Mouse (Mus musculus): Measurements from ENCODE around the gene Mrgpre.

DNA sequence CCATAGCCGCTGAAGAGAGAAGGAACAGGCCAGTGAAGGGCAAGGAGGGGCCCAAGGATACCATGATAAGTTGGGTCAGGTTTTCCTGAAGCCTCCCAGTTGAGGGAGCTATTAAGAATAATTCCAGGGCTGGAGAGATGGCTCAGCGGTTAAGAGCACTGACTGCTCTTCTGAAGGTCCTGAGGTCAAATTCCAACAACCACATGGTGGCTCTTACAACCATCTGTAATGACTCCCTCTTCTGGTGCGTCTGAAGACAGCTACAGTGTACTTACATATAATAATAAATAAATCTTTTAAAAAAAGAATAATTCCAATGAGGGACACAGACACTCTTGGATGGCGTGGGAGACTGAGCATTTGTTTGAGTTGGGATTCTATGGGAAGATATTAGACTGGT, 34.9 kb upstream of the Mrgpre start:
- TF ChIP-seq CTCF (IDR thresholded peaks at IDR 0.05; ENCODE audit: insufficient read depth, low read depth, low read length) (no peak), POLR2A (IDR thresholded peaks at IDR 0.05; ENCODE audit: insufficient read depth, low read depth, low read length) (no peak)

Measured in olfactory bulb, adult 2 months (tissue).